ENCODE assay signal across 17 mouse cellular contexts in genomic region chr3:75624627-75625026, GRCm38 (mm10).
"Had no signal": no experiment of that assay in that cellular context is flagged by ENCODE, and none has a peak within 500 bp of the region (broad histone marks: within the 10 kb centered on the region; RNA-seq: fewer than 3 reads in every experiment).

No protein-coding gene starts in this region.

- ATAC-seq: liver, embryonic 12.5 days; liver, postnatal 0 days; lung, postnatal 0 days; midbrain, embryonic 13.5 days; midbrain, embryonic 15.5 days; midbrain, embryonic 16.5 days had no signal

- DNase-seq: left cerebral cortex, postnatal 4 days; liver; liver, embryonic 13.5 days; liver, postnatal 0 days; lung, adult 18-20 months; lung, adult 2 months; lung, embryonic 14.5 days; lung, postnatal 10 days; lung, postnatal 14 days; lung, postnatal 36 days; lung, postnatal 4 days; midbrain, embryonic 14.5 days had no signal
